Mouse (Mus musculus) limb, embryonic 14.5 days (tissue): ENCODE data around the gene Rac3. TPM values are rescaled to one million over a fixed set of nuclear protein-coding genes. Genes with fewer than 3 reads are reported as not detected.
A peak's percentile ranks its signal among the peaks of the same experiment; 100 is the strongest.

Experiments used
- ATAC-seq: fragments of 200-750 bp; cut with Nextera tagmentation; 2 replicates; pipeline ENCODE4 v1.8.0; 2017; ENCODE audit warnings: low read depth, moderate number of reproducible peaks, moderate TSS enrichment; ENCODE audit not compliant: low FRiP score
- DNase-seq: peaks from one replicate; pipeline ENCODE4 v3.0.0-alpha.2; 2015; ENCODE audit warnings: low spot score
- H3K27ac ChIP-seq: fragments of 300-500 bp; sonication (generic); replicated peaks from 2 replicates; pipeline ENCODE4 v1.5.1; 2014; ENCODE audit warnings: low read depth, mild to moderate bottlenecking, low read length, moderate library complexity, mixed read lengths
- H3K27me3 ChIP-seq: fragments of 300-500 bp; sonication (generic); 2 replicates; pipeline ENCODE4 v1.6.1; 2014; ENCODE audit warnings: low read length, mixed read lengths; ENCODE audit not compliant: control insufficient read depth, insufficient read depth
- H3K36me3 ChIP-seq: fragments of 300-500 bp; sonication (generic); 2 replicates; pipeline ENCODE4 v1.6.1; 2014; ENCODE audit warnings: mild to moderate bottlenecking, low read length, moderate library complexity, mixed read lengths; ENCODE audit not compliant: control insufficient read depth, insufficient read depth
- H3K4me1 ChIP-seq: fragments of 300-500 bp; sonication (generic); 2 replicates; pipeline ENCODE4 v1.6.1; 2014; ENCODE audit warnings: antibody characterized with exemption, low read length, mixed read lengths; ENCODE audit not compliant: control insufficient read depth, insufficient read depth
- H3K4me2 ChIP-seq: fragments of 300-500 bp; sonication (generic); replicated peaks from 2 replicates; pipeline ENCODE4 v1.6.1; 2014; ENCODE audit warnings: low read depth, mild to moderate bottlenecking, low read length, moderate library complexity; ENCODE audit not compliant: severe bottlenecking
- H3K4me3 ChIP-seq: fragments of 300-500 bp; sonication (generic); replicated peaks from 2 replicates; pipeline ENCODE4 v1.5.1; 2014; ENCODE audit warnings: low read length
- H3K9ac ChIP-seq: fragments of 300-500 bp; sonication (generic); 2 replicates; pipeline ENCODE4 v1.6.1; 2014; ENCODE audit warnings: mild to moderate bottlenecking, low read depth, low read length, moderate library complexity; ENCODE audit not compliant: severe bottlenecking
- H3K9me3 ChIP-seq: fragments of 300-500 bp; sonication (generic); 2 replicates; pipeline ENCODE4 v1.6.1; 2016; ENCODE audit warnings: low read length; ENCODE audit not compliant: control insufficient read depth
- POLR2A ChIP-seq: fragments of 200-500 bp; IDR thresholded peaks from 2 replicates; pipeline ENCODE4 v1.8.0; 2012; ENCODE audit warnings: inconsistent platforms, mild to moderate bottlenecking, moderate library complexity, borderline replicate concordance; ENCODE audit not compliant: insufficient read depth, insufficient read length; ENCODE audit errors: extremely low read depth
- WGBS: fragments of 180-500 bp; shearing (Covaris S2); extraction: QIAGEN DNeasy Blood & Tissue Kit; methylation state at CpG from one replicate; pipeline ENCODE4 v1.1.7; 2014; 5-methylcytosine and 5-hydroxymethylcytosine counted together
- polyA plus RNA-seq, 2 experiments: library from polyadenylated mRNA; depleted of rRNA in 1 of 2; stranded (reverse) in 1 of 2; unstranded in 1 of 2; fragments of >200 nt; fragmentation: Nextera tagmentation in 1 of 2; extraction: Ambion mirVana in 1 of 2; gene quantifications; 2 replicates each; pipeline versions ENCODE4 v1.2.1 to v1.2.3; 2012 to 2014

Gene Rac3
- polyA plus RNA-seq, 2 experiments: 14.1 to 90.1 TPM

DNA sequence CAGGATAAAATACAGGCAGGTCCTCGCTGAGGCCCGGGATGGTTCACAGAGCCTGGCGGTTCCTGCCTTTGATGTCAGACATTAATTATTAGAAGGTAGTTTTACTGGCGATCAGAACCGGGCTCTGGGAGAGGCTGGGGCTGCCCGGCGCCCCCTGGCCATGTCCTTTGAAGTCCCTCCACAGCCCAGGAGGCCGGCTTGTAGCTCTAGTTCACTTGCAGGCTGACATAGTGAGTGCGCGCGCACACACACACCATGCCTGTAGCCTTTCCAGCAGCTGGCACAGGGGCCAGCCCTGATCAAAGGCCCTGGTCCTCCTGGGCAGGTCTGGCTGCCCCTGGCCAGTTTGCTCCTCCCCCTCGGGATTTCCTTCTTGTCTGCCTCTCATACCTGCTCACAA, 25.6 kb upstream of the Rac3 start:
- peak overlapping the region; percentile 39; the same call in 1 of the 2 replicates for H3K27ac ChIP-seq
- H3K4me2 ChIP-seq: no peak overlapping the region
- TF ChIP-seq POLR2A: no peak
- peaks cover 5% of the 10 kb centered on the region; the same call in 1 of the 2 replicates for H3K9me3 ChIP-seq
- no peak for DNase-seq
- no peaks in the 10 kb centered on the region for H3K27me3 ChIP-seq
- H3K9ac ChIP-seq: peak overlapping the region; percentile 38; the same call in 1 of the 2 replicates
- ATAC-seq: no peak
- H3K4me3 ChIP-seq: no peak overlapping the region
- H3K36me3 ChIP-seq: peaks cover 47% of the 10 kb centered on the region
- WGBS: 12% methylated on average over 12 of the region's 12 CpGs
- H3K4me1 ChIP-seq: peaks cover 10% of the 10 kb centered on the region

- H3K27me3 ChIP-seq: no peaks in the 10 kb centered on the region
- WGBS: 91% methylated on average over 6 of the region's 6 CpGs
- peaks cover 10% of the 10 kb centered on the region for H3K4me1 ChIP-seq
- H3K9ac ChIP-seq: no peak overlapping the region
- H3K4me3 ChIP-seq: no peak overlapping the region
- H3K9me3 ChIP-seq: peaks cover 5% of the 10 kb centered on the region; the same call in 1 of the 2 replicates
- no peak overlapping the region for H3K27ac ChIP-seq
- no peak for DNase-seq
- peaks cover 51% of the 10 kb centered on the region for H3K36me3 ChIP-seq
- TF ChIP-seq POLR2A: no peak
- H3K4me2 ChIP-seq: no peak overlapping the region
- ATAC-seq: no peak
Observed at GRCm38 (mm10) chr11:120696568-120696967, 24.7 kb upstream of the Rac3 start.

- peaks cover 52% of the 10 kb centered on the region for H3K36me3 ChIP-seq
Observed at GRCm38 (mm10) chr11:120697741-120698140, 23.5 kb upstream of the Rac3 start.

GRCm38 (mm10) chr11:120703696-120704454, 17.4 kb upstream of the Rac3 start:
- Histone ChIP-seq H3K4me2 (0 out of 2 replicates have a peak overlapping the region, but pooled peaks have one; percentile 13), H3K9ac (peak overlapping the region; percentile 28; the same call in 1 of the 2 replicates), H3K27ac (peak overlapping the region; percentile 40; the same call in 1 of the 2 replicates), H3K4me1 (peaks cover 31% of the 10 kb centered on the region), H3K36me3 (peaks cover 52% of the 10 kb centered on the region), H3K9me3 (no peaks in the 10 kb centered on the region), H3K4me3 (no peak overlapping the region), H3K27me3 (no peaks in the 10 kb centered on the region)
- 25% methylated on average over 14 of the region's 15 CpGs for WGBS
- DNase-seq (no peak), ATAC-seq (no peak)
- no peak for TF ChIP-seq POLR2A

More at GRCm38 (mm10) chr11:120697741-120698140, 23.5 kb upstream of the Rac3 start:
- no peak for ATAC-seq
- no peak for TF ChIP-seq POLR2A
- H3K27ac ChIP-seq: no peak overlapping the region
- peaks cover 10% of the 10 kb centered on the region for H3K4me1 ChIP-seq
- 42% methylated on average over 10 of the region's 10 CpGs for WGBS
- no peak for DNase-seq
- no peak overlapping the region for H3K4me2 ChIP-seq
- no peak overlapping the region for H3K4me3 ChIP-seq
- H3K9ac ChIP-seq: 0 out of 2 replicates have a peak overlapping the region, but pooled peaks have one; percentile 1
- peaks cover 5% of the 10 kb centered on the region; the same call in 1 of the 2 replicates for H3K9me3 ChIP-seq
- H3K27me3 ChIP-seq: no peaks in the 10 kb centered on the region

DNA sequence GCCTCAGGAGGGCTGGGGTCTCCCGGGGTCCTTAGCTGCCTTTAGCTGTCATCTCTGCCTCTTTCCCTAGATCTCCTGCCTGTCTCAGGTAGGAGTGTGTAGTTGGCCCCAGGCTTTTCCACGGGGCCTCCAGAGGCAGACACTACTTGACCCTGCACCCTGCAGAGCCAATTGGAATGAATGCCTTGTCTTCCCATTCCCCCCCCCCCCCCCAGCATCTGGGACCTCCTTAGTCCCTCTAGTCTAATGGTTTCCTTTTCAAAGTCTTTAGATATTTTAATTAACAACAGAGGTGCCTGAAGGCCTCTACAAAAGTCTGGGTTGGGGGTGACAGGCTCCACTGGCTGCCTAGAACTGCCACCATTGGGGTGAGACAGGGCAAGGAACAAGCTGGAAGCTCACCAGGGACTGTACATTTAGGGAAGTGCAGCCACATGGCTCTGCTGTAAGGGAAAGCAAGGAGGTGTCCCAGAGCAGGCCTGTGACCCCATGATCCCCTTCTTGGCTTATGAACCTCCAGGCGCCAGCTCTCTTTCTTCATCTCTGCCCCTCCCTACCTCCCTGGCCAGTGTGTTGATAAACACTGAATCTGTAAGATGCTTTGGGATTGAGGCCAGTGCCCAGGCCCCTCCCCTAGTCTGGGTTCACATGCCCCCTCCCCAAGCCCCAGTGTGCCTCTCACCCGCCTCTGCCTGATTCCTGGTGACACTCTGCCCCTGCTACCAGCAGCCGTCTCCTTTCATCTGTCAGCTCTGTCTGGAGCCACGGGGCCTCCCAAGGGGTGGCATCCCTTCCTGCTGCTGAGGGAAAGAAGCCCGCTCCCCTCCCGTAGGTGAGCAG, 16.6 kb upstream of the Rac3 start:
- ATAC-seq (0 out of 2 replicates have a peak, but pooled peaks have one; percentile 21), DNase-seq (no peak)
- WGBS: 22% methylated on average over 7 of the region's 8 CpGs
- Histone ChIP-seq H3K4me2 (no peak overlapping the region), H3K27me3 (no peaks in the 10 kb centered on the region), H3K9ac (peak overlapping the region; percentile 28), H3K4me1 (peaks cover 31% of the 10 kb centered on the region), H3K36me3 (peaks cover 51% of the 10 kb centered on the region), H3K9me3 (no peaks in the 10 kb centered on the region), H3K4me3 (no peak overlapping the region), H3K27ac (peak overlapping the region; percentile 45; the same call in 1 of the 2 replicates)
- no peak for TF ChIP-seq POLR2A
